Mouse (Mus musculus): ENCODE data around the gene Mex3a. TPM values are rescaled to one million over a fixed set of nuclear protein-coding genes. Genes with fewer than 3 reads are reported as not detected.

The Mex3a gene
- polyA plus RNA-seq, 1 experiment from 2014 or later, result 21.5 TPM

GRCm38 (mm10) chr3:88516407-88516806 is 15.8 kb upstream of the Mex3a start:
- no peak for DNase-seq (ENCODE audit: low spot score)
- no peak overlapping the region for H3K4me3 ChIP-seq (ENCODE audit: low read depth, low read length)
- 0 out of 2 replicates have a peak overlapping the region, but pooled peaks have one; percentile 25 for H3K27ac ChIP-seq (replicated peaks; ENCODE audit: low read depth, low read length)
- no peak overlapping the region for H3K4me2 ChIP-seq (ENCODE audit: low read depth, low read length)
- ATAC-seq (ENCODE audit: low read depth), result no peak
- no peaks in the 10 kb centered on the region for H3K27me3 ChIP-seq (replicated peaks; ENCODE audit: control insufficient read depth, insufficient read depth, low read length)
- H3K36me3 ChIP-seq (ENCODE audit: control insufficient read depth, insufficient read depth, low read length), result no peaks in the 10 kb centered on the region
- H3K9ac ChIP-seq (ENCODE audit: low read depth, low read length), result no peak overlapping the region
- no peaks in the 10 kb centered on the region for H3K9me3 ChIP-seq (ENCODE audit: control insufficient read depth, low read length)
- 76% methylated on average over 2 of the region's 2 CpGs for WGBS
- H3K4me1 ChIP-seq (ENCODE audit: control insufficient read depth, insufficient read depth, low read length), result peaks cover 34% of the 10 kb centered on the region

- ATAC-seq (ENCODE audit: low read depth) (no peak), DNase-seq (ENCODE audit: low spot score) (no peak)
- Histone ChIP-seq H3K4me3 (ENCODE audit: low read depth, low read length) (no peak overlapping the region), H3K9ac (ENCODE audit: low read depth, low read length) (no peak overlapping the region), H3K4me1 (ENCODE audit: control insufficient read depth, insufficient read depth, low read length) (peaks cover 14% of the 10 kb centered on the region), H3K36me3 (ENCODE audit: control insufficient read depth, insufficient read depth, low read length) (peaks cover 9% of the 10 kb centered on the region), H3K27me3 (replicated peaks; ENCODE audit: control insufficient read depth, insufficient read depth, low read length) (no peaks in the 10 kb centered on the region), H3K9me3 (ENCODE audit: control insufficient read depth, low read length) (no peaks in the 10 kb centered on the region), H3K27ac (replicated peaks; ENCODE audit: low read depth, low read length) (no peak overlapping the region), H3K4me2 (ENCODE audit: low read depth, low read length) (no peak overlapping the region)
- WGBS, result 88% methylated on average over 4 of the region's 4 CpGs
Observed at GRCm38 (mm10) chr3:88518411-88518810, 13.8 kb upstream of the Mex3a start.

- H3K9me3 ChIP-seq (ENCODE audit: control insufficient read depth, low read length), result no peaks in the 10 kb centered on the region
- no peak overlapping the region for H3K27ac ChIP-seq (replicated peaks; ENCODE audit: low read depth, low read length)
- WGBS, result 85% methylated on average over 2 of the region's 2 CpGs
- peaks cover 25% of the 10 kb centered on the region for H3K36me3 ChIP-seq (ENCODE audit: control insufficient read depth, insufficient read depth, low read length)
- no peak overlapping the region for H3K9ac ChIP-seq (ENCODE audit: low read depth, low read length)
- DNase-seq (ENCODE audit: low spot score) (no peak), ATAC-seq (ENCODE audit: low read depth) (no peak)
- no peak overlapping the region for H3K4me2 ChIP-seq (ENCODE audit: low read depth, low read length)
- no peak overlapping the region for H3K4me3 ChIP-seq (ENCODE audit: low read depth, low read length)
- no peaks in the 10 kb centered on the region for H3K4me1 ChIP-seq (ENCODE audit: control insufficient read depth, insufficient read depth, low read length)
- no peaks in the 10 kb centered on the region for H3K27me3 ChIP-seq (replicated peaks; ENCODE audit: control insufficient read depth, insufficient read depth, low read length)
Observed at GRCm38 (mm10) chr3:88520078-88520477, 12.1 kb upstream of the Mex3a start.

DNA sequence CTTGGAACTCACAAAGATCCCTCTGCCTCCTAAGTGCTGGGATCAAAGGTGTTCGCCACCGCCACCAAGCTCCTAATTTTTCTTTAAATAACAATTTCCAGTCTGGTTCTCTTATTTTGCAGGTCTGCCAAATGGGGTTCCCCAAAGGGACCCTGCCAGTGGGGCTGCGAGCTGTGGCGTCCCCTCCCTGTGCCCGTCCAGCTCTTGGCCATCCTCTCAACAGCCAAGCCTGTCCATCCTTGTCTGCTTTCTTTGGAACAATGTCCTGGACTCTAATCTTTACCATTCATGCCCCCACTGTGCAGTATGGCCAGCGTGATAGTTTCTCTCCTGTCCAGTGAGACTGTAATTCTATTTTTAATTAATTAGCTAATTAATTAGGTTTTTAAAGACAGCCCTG is 11.0 kb upstream of the Mex3a start:
- DNase-seq (ENCODE audit: low spot score) (no peak), ATAC-seq (ENCODE audit: low read depth) (no peak)
- no peak overlapping the region for H3K4me2 ChIP-seq (ENCODE audit: low read depth, low read length)
- H3K9me3 ChIP-seq (ENCODE audit: control insufficient read depth, low read length), result no peaks in the 10 kb centered on the region
- H3K9ac ChIP-seq (ENCODE audit: low read depth, low read length), result no peak overlapping the region
- H3K36me3 ChIP-seq (ENCODE audit: control insufficient read depth, insufficient read depth, low read length), result peaks cover 29% of the 10 kb centered on the region
- H3K27ac ChIP-seq (replicated peaks; ENCODE audit: low read depth, low read length), result no peak overlapping the region
- H3K27me3 ChIP-seq (replicated peaks; ENCODE audit: control insufficient read depth, insufficient read depth, low read length), result no peaks in the 10 kb centered on the region
- no peak overlapping the region for H3K4me3 ChIP-seq (ENCODE audit: low read depth, low read length)
- 87% methylated on average over 6 of the region's 6 CpGs for WGBS
- no peaks in the 10 kb centered on the region for H3K4me1 ChIP-seq (ENCODE audit: control insufficient read depth, insufficient read depth, low read length)

DNA sequence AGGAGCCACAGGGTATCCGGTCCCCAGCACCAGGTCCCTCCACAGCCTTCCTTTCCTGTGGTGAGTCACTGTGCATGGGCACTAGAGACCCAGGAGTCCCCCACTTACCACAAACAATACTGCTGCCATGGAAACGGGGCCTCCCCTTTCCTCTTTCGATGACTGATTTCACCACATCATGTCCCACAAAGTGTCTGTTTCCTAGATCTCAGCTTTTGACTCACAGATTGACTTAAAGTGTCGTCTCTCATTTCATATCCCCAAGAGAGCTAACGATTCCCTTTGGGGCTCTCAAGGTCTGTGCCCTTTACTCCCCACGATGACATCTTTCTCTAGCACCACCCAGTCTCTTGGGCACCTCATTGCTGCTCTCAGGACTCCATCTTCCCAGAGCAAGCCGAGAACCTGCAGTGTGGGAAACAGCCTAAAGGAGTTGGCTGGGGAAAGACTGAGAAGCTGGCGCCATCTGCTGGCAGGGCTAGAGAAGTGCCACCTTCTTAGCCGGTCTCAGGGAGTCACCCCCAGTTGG is 10.3 kb upstream of the Mex3a start:
- H3K4me2 ChIP-seq (ENCODE audit: low read depth, low read length), result no peak overlapping the region

DNA sequence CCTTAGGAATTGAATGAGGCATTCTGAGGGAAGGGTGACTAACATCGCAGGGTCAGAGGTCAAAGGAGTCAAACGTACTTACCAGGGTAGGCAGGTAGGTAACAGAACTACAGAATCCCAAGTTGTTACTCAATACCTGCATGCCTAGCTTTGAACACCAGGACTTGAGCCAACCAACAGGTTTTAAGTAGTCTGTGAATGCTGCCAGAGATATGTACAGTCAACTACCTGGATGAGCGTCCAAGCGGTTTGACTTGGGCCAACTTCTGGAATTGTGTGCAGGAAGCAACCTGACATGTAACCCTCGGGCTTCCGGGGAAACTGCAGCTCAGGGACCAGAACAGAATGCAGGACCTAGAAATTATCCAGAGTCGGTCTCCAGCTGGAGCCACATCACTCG is 9.2 kb upstream of the Mex3a start:
- ATAC-seq (ENCODE audit: low read depth) (no peak), DNase-seq (ENCODE audit: low spot score) (no peak)
- no peak overlapping the region for H3K9ac ChIP-seq (ENCODE audit: low read depth, low read length)
- no peak overlapping the region for H3K4me2 ChIP-seq (ENCODE audit: low read depth, low read length)
- H3K27ac ChIP-seq (replicated peaks; ENCODE audit: low read depth, low read length), result no peak overlapping the region
- H3K4me3 ChIP-seq (ENCODE audit: low read depth, low read length), result no peak overlapping the region
- H3K4me1 ChIP-seq (ENCODE audit: control insufficient read depth, insufficient read depth, low read length), result peaks cover 10% of the 10 kb centered on the region
- H3K36me3 ChIP-seq (ENCODE audit: control insufficient read depth, insufficient read depth, low read length), result peaks cover 29% of the 10 kb centered on the region
- no peaks in the 10 kb centered on the region for H3K9me3 ChIP-seq (ENCODE audit: control insufficient read depth, low read length)
- WGBS, result 82% methylated on average over 8 of the region's 8 CpGs
- H3K27me3 ChIP-seq (replicated peaks; ENCODE audit: control insufficient read depth, insufficient read depth, low read length), result no peaks in the 10 kb centered on the region

More for the DNA sequence above, 10.3 kb upstream of the Mex3a start:
- Histone ChIP-seq H3K4me3 (ENCODE audit: low read depth, low read length) (no peak overlapping the region), H3K36me3 (ENCODE audit: control insufficient read depth, insufficient read depth, low read length) (peaks cover 29% of the 10 kb centered on the region), H3K9ac (ENCODE audit: low read depth, low read length) (no peak overlapping the region), H3K27ac (replicated peaks; ENCODE audit: low read depth, low read length) (no peak overlapping the region), H3K4me1 (ENCODE audit: control insufficient read depth, insufficient read depth, low read length) (peaks cover 4% of the 10 kb centered on the region), H3K9me3 (ENCODE audit: control insufficient read depth, low read length) (no peaks in the 10 kb centered on the region), H3K27me3 (replicated peaks; ENCODE audit: control insufficient read depth, insufficient read depth, low read length) (no peaks in the 10 kb centered on the region)
- ATAC-seq (ENCODE audit: low read depth), result peak; percentile 41
- DNase-seq (ENCODE audit: low spot score), result peak; percentile 74
- WGBS, result 29% methylated on average over 9 of the region's 9 CpGs

- Histone ChIP-seq H3K4me2 (ENCODE audit: low read depth, low read length) (no peak overlapping the region; the same call in 1 of the 2 replicates), H3K4me3 (ENCODE audit: low read depth, low read length) (no peak overlapping the region), H3K9ac (ENCODE audit: low read depth, low read length) (no peak overlapping the region), H3K4me1 (ENCODE audit: control insufficient read depth, insufficient read depth, low read length) (peaks cover 17% of the 10 kb centered on the region), H3K27me3 (replicated peaks; ENCODE audit: control insufficient read depth, insufficient read depth, low read length) (no peaks in the 10 kb centered on the region), H3K36me3 (ENCODE audit: control insufficient read depth, insufficient read depth, low read length) (peaks cover 29% of the 10 kb centered on the region), H3K27ac (replicated peaks; ENCODE audit: low read depth, low read length) (no peak overlapping the region), H3K9me3 (ENCODE audit: control insufficient read depth, low read length) (no peaks in the 10 kb centered on the region)
- 76% methylated on average over 5 of the region's 5 CpGs for WGBS
- ATAC-seq (ENCODE audit: low read depth), result no peak
- no peak for DNase-seq (ENCODE audit: low spot score)
Observed at GRCm38 (mm10) chr3:88525021-88525420, 7.2 kb upstream of the Mex3a start.

DNA sequence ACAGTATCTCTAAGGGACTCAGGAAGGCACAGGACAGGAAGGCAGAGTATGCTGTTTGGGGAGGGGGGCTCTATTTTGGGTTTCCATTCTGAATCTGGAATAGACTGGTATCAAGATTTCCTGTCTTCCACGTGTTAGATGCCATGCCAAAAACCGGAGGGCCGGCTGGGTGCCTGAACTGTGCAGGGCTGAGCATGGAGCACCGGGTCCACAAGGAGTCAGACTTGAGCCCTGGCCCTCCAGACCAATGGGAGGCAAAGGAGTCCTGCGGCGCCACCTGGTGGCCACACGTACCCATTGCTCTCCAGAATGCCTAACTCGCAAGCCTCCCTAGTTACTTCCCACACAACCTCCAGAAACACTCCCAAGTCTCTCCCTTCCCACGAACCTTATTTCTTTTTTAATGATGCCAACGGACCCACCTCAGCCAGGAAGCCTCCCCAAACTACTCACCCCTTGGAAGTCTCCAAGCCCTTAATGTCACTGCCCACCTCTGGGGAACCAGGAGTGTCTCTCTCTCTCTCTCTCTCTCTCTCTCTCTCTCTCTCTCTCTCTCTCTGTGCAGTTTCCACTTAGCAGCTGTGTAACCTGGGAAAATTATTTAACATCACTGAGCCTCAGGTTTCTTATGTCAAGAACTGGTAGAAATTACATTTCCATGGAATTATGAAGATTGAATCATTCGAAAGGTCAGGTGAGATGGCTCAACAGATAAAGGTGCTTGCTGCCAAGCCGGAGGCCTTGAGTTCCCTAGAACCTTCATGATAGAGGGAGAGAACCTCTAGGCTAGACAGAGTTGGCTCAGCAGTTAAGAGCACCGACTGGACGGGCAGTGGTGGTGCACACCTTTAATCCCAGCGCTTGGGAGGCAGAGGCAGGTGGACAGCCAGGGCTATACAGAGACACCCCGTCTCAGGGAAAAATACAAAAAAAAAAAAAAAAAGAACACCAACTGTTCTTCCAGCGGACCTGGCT is 5.8 kb upstream of the Mex3a start:
- peak; percentile 94 for DNase-seq (ENCODE audit: low spot score)
- peak; percentile 70 for ATAC-seq (ENCODE audit: low read depth)
- peak overlapping the region; percentile 13; the same call in 1 of the 2 replicates for H3K4me2 ChIP-seq (ENCODE audit: low read depth, low read length)
- H3K4me1 ChIP-seq (ENCODE audit: control insufficient read depth, insufficient read depth, low read length), result peaks cover 19% of the 10 kb centered on the region
- H3K27ac ChIP-seq (replicated peaks; ENCODE audit: low read depth, low read length), result peak overlapping the region; percentile 56; the same call in 1 of the 2 replicates
- H3K27me3 ChIP-seq (replicated peaks; ENCODE audit: control insufficient read depth, insufficient read depth, low read length), result no peaks in the 10 kb centered on the region
- no peaks in the 10 kb centered on the region for H3K9me3 ChIP-seq (ENCODE audit: control insufficient read depth, low read length)
- H3K4me3 ChIP-seq (ENCODE audit: low read depth, low read length), result no peak overlapping the region
- 0 out of 2 replicates have a peak overlapping the region, but pooled peaks have one; percentile 0 for H3K9ac ChIP-seq (ENCODE audit: low read depth, low read length)
- peaks cover 29% of the 10 kb centered on the region for H3K36me3 ChIP-seq (ENCODE audit: control insufficient read depth, insufficient read depth, low read length)
- 31% methylated on average over 17 of the region's 17 CpGs for WGBS
